Mouse (Mus musculus) cerebellum, adult 11-12 months (tissue): ENCODE results near the gene Vmn1r72.
"Not testable (repeated sequence)": the region's sequence is repeated elsewhere in the genome, so short reads cannot be mapped to it uniquely, and the experiment has no call there.

Experiments
- DNase-seq: peaks from one replicate; pipeline ENCODE4 v3.0.0; 2022

The Vmn1r72 gene

DNA sequence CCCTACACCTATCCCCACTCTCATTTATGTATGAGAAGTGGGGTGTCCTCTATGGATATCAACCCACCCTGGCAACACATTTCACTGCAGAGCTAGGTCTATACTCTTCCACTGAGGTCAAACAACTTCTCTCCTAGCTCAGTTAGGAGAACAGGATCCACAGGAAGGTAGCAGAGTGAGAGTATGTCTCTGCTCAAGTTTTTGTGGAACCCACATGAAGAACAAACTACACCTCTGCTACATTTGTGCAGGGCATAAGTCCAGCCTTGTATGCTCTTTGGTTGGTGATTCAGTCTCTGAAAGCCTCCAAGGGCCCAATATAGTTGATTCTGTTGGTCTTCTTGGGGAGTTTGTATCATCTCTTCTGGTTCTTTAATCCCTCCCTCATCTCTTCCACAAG, at the start of gene Vmn1r72:
Vmn1r72 (minus strand) TSS at position 101 of the 400 bp plus-strand sequence.
- DNase-seq: not testable (repeated sequence)

GRCm38 (mm10) chr7:11617082-11617481, 62.9 kb downstream of the Vmn1r72 start:
- DNase-seq: not testable (repeated sequence)
